Mouse (Mus musculus) myocyte (in vitro differentiated cells): ENCODE measurements around the gene Acvrl1.

ENCODE experiments used
- E2F4 ChIP-seq: IDR thresholded peaks from one replicate; pipeline ENCODE4 v1.6.1; 2011; ENCODE audit warnings: mild to moderate bottlenecking, control low read depth, moderate library complexity; ENCODE audit not compliant: insufficient read depth
- MYOD1 ChIP-seq, 3 experiments: IDR thresholded peaks; one replicate each; pipeline ENCODE4 v1.6.1; 2011; ENCODE audit warnings: control low read depth in 2 of 3, low read depth in 2 of 3, mild to moderate bottlenecking in 2 of 3, moderate library complexity in 1 of 3; ENCODE audit not compliant: insufficient read length in 2 of 3, control insufficient read depth in 1 of 3
- POLR2A ChIP-seq: IDR thresholded peaks from one replicate; pipeline ENCODE4 v1.6.1; 2011; ENCODE audit warnings: low read depth, mild to moderate bottlenecking, control low read depth, moderate library complexity; ENCODE audit not compliant: insufficient read length
- POLR2AphosphoS2 ChIP-seq: IDR thresholded peaks from one replicate; pipeline ENCODE4 v1.6.1; 2011; ENCODE audit warnings: low read depth, control low read depth; ENCODE audit not compliant: insufficient read length
- TCF12 ChIP-seq: IDR thresholded peaks from one replicate; pipeline ENCODE4 v1.6.1; 2011; ENCODE audit warnings: mild to moderate bottlenecking, control low read depth; ENCODE audit not compliant: poor library complexity, insufficient read depth, severe bottlenecking
- USF1 ChIP-seq: IDR thresholded peaks from one replicate; pipeline ENCODE4 v1.6.1; 2011; ENCODE audit warnings: low read depth, mild to moderate bottlenecking, control low read depth, moderate library complexity

GRCm38 (mm10) chr15:101142672-101143071 lies 14.3 kb downstream of the Acvrl1 start:
- TF ChIP-seq USF1 = no peak
- TF ChIP-seq E2F4 = no peak
- no peak for TF ChIP-seq TCF12
- TF ChIP-seq MYOD1 (IDR thresholded peaks at IDR 0.05; ENCODE audit: control insufficient read depth in 1 of 3, insufficient read length in 2 of 3, low read depth in 2 of 3) = no peak
- no peak for TF ChIP-seq POLR2A
- no peak for TF ChIP-seq POLR2AphosphoS2
